Mouse (Mus musculus) neutrophil, adult 59 days (primary cell): Measurements from ENCODE around the gene Ngfr. TPM values are rescaled to one million over a fixed set of nuclear protein-coding genes. Genes with fewer than 3 reads are reported as not detected.

Experiments used
- total RNA-seq, 2 experiments: library from RNA; stranded (reverse); gene quantifications; 1 replicate in 1 of 2; 2 replicates in 1 of 2; pipeline ENCODE4 v1.2.4; 2023

The Ngfr gene
- under 1 TPM in 1 of 2 experiments, not detected in 1; 0.13 TPM for total RNA-seq

DNA sequence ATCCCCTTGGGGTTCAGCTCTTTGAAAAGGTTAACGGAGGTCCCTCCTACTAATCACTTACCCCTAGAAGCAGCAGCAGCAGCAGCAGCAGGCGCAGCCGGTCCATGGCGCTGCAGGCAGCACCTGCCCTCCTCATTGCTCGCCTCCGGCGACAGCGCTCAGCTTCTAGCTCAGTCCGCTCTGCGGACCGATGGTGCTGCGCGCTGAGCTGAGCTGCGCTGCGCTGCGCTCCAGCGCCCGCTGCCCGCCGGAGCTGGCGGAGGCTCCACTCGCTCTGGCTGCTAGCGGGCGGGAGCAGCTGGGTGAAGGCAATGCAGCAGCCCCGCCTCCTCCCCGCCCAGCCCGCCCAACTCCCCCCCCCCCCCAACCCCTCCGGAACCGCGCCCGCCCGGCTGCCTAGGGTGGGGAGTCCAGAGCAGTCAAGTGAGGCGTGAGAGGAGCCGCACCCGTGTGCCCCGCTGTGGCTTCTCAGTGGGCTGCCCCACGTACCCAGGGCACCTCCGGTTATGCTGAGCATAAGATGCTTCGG is at the start of gene Ngfr:
Ngfr (minus strand) TSS at position 313 of the 529 bp plus-strand sequence.

Other genes with a start within 250 kb of the Ngfr start
- 10 to 100 TPM; 30.2 to 39.7 TPM for gene Slc35b1, start 203.0 kb downstream of the Ngfr start, total RNA-seq
- gene Spop, start 173.7 kb downstream of the Ngfr start, total RNA-seq = 100 to 1,000 TPM; 104 to 111 TPM
- not detected for gene Nxph3, start 73.2 kb downstream of the Ngfr start, total RNA-seq
- gene Phb, start 79.2 kb upstream of the Ngfr start, total RNA-seq = 10 to 100 TPM; 23.1 to 27.6 TPM
- 10 to 100 TPM; 64.9 to 68.0 TPM for gene Zfp652, start 124.9 kb upstream of the Ngfr start, total RNA-seq
- 1 to 10 TPM; 3.7 to 4.3 TPM for gene B130006D01Rik, start 135.9 kb upstream of the Ngfr start, total RNA-seq
- gene Phospho1, start 236.8 kb upstream of the Ngfr start, total RNA-seq = 100 to 1,000 TPM; 167 to 174 TPM
- gene Gngt2, start 249.5 kb upstream of the Ngfr start, total RNA-seq = 10 to 100 TPM; 20.5 to 30.0 TPM